Comparison of ENCODE assay signal across 8 mouse cellular contexts in genomic region chr16:10784793-10785370, GRCm38 (mm10). TPM values are rescaled to one million over a fixed set of nuclear protein-coding genes. Genes with fewer than 3 reads are reported as not detected.
A peak's percentile ranks its signal among the peaks of the same experiment; 100 is the strongest.
DNase-seq lines count a peak whose midpoint lies in the region; ATAC-seq and TF ChIP-seq lines count a peak whose summit lies in the region.

No protein-coding gene starts in this region.

- peak in 2 of 3 experiments; percentile 76 to 94; a peak in 5 of 6 replicates for TF ChIP-seq CTCF in MEL (IDR thresholded peaks at IDR 0.05 in 2 of 3, conservative IDR thresholded peaks at IDR 0.05 in 1 of 3; ENCODE audit: control insufficient read depth in 1 of 3, insufficient read depth in 1 of 3, low read depth in 2 of 3, low read length in 3 of 3, poor library complexity in 1 of 3, severe bottlenecking in 1 of 3)
- TF ChIP-seq CTCF in cerebellum, adult 2 months (IDR thresholded peaks at IDR 0.05; ENCODE audit: borderline replicate concordance, insufficient read depth, low read depth, low read length): peak; percentile 65
- peak; percentile 88 for TF ChIP-seq CTCF in forebrain, postnatal 0 days (IDR thresholded peaks at IDR 0.05; ENCODE audit: low read depth)
- peak; percentile 80 for TF ChIP-seq CTCF in lung, embryonic 14.5 days (IDR thresholded peaks at IDR 0.05; ENCODE audit: low read depth)

- peak overlapping the region; percentile 95 to 100 for H3K4me3 ChIP-seq in MEL (ENCODE audit: control insufficient read depth in 1 of 2, insufficient read depth in 1 of 2, low read depth in 2 of 2, low read length in 2 of 2)
- H3K4me3 ChIP-seq in cerebellum, adult 2 months (replicated peaks; ENCODE audit: insufficient read depth, low read depth, low read length): peak overlapping the region; percentile 92
- H3K4me3 ChIP-seq in forebrain, postnatal 0 days (ENCODE audit: low read depth, low read length): peak overlapping the region; percentile 64
- H3K4me3 ChIP-seq in lung, embryonic 14.5 days (ENCODE audit: low read depth, low read length): peak overlapping the region; percentile 70

- no peak overlapping the region for H3K27ac ChIP-seq in MEL (ENCODE audit: control insufficient read depth, low read depth, low read length)
- H3K27ac ChIP-seq in cerebellum, adult 2 months (ENCODE audit: insufficient read depth, low read length): peak overlapping the region; percentile 76; the same call in 1 of the 2 replicates
- peak overlapping the region; percentile 76 for H3K27ac ChIP-seq in forebrain, postnatal 0 days (ENCODE audit: low read depth, low read length)
- peak overlapping the region; percentile 98 for H3K27ac ChIP-seq in lung, embryonic 14.5 days (ENCODE audit: low read depth)

- H3K4me1 ChIP-seq in MEL (ENCODE audit: control insufficient read depth in 1 of 2, insufficient read depth in 2 of 2, low read length in 2 of 2): peaks cover 0 to 3% of the 10 kb centered on the region in 2 experiments; a peak in 1 of 4 replicates
- H3K4me1 ChIP-seq in cerebellum, adult 2 months (ENCODE audit: control insufficient read depth, insufficient read depth, low read length): no peaks in the 10 kb centered on the region
- H3K4me1 ChIP-seq in forebrain, postnatal 0 days (ENCODE audit: insufficient read depth): no peaks in the 10 kb centered on the region
- H3K4me1 ChIP-seq in lung, embryonic 14.5 days (ENCODE audit: insufficient read depth): peaks cover 23% of the 10 kb centered on the region

- H3K9me3 ChIP-seq in MEL (replicated peaks; ENCODE audit: insufficient read depth, low read length): no peaks in the 10 kb centered on the region
- no peaks in the 10 kb centered on the region for H3K9me3 ChIP-seq in forebrain, postnatal 0 days (ENCODE audit: low read length)
- no peaks in the 10 kb centered on the region for H3K9me3 ChIP-seq in lung, embryonic 14.5 days (ENCODE audit: low read depth, low read length)

- H3K79me2 ChIP-seq in MEL (ENCODE audit: control insufficient read depth, insufficient read depth, low read length, poor library complexity): no peaks in the 10 kb centered on the region; the same call in 1 of the 2 replicates

- TF ChIP-seq RAD21 in MEL (IDR thresholded peaks at IDR 0.05; ENCODE audit: low read depth, low read length): peak; percentile 57

- DNase-seq in MEL (ENCODE audit: low read depth, low spot score): peak; percentile 85
- DNase-seq in cerebellum, adult 2 months: peak; percentile 79 to 90
- peak; percentile 92 for DNase-seq in forebrain, postnatal 0 days
- DNase-seq in heart, postnatal 4 days: peak; percentile 97
- peak; percentile 59 to 81 for DNase-seq in layer of hippocampus, adult 8-10 months (ENCODE audit: low spot score in 2 of 2)
- DNase-seq in lung, embryonic 14.5 days: peak; percentile 96
- DNase-seq in thymus, adult 18-20 months: peak; percentile 93 to 94

- H3K36me3 ChIP-seq in MEL (ENCODE audit: control insufficient read depth in 1 of 2, insufficient read depth in 2 of 2, low read length in 2 of 2): no peaks in the 10 kb centered on the region
- H3K36me3 ChIP-seq in forebrain, postnatal 0 days (ENCODE audit: insufficient read depth): no peaks in the 10 kb centered on the region
- H3K36me3 ChIP-seq in lung, embryonic 14.5 days (ENCODE audit: insufficient read depth): no peaks in the 10 kb centered on the region

- peak; percentile 88 for ATAC-seq in forebrain, postnatal 0 days
- ATAC-seq in lung, embryonic 14.5 days (ENCODE audit: insufficient read depth): peak; percentile 86
- ATAC-seq in neutrophil, adult 5-6 weeks (ENCODE audit: extremely low read depth, insufficient number of reproducible peaks, low FRiP score, poor library complexity, severe bottlenecking): peak; percentile 47

- peak overlapping the region; percentile 99 for H3K4me2 ChIP-seq in forebrain, postnatal 0 days (ENCODE audit: low read depth)
- peak overlapping the region; percentile 98 for H3K4me2 ChIP-seq in lung, embryonic 14.5 days

- H3K27me3 ChIP-seq in MEL (ENCODE audit: control insufficient read depth in 1 of 2, insufficient read depth in 2 of 2, low read length in 2 of 2): peaks cover 0 to 4% of the 10 kb centered on the region in 2 experiments; a peak in 2 of 4 replicates
- no peaks in the 10 kb centered on the region for H3K27me3 ChIP-seq in cerebellum, adult 2 months (ENCODE audit: control insufficient read depth, insufficient read depth, low read length)
- peaks cover 5% of the 10 kb centered on the region; the same call in 1 of the 2 replicates for H3K27me3 ChIP-seq in forebrain, postnatal 0 days (ENCODE audit: insufficient read depth, low read length)
- no peaks in the 10 kb centered on the region for H3K27me3 ChIP-seq in lung, embryonic 14.5 days (ENCODE audit: insufficient read depth, low read length)

- no peak for TF ChIP-seq EP300 in MEL (IDR thresholded peaks at IDR 0.05; ENCODE audit: low read depth in 1 of 2, low read length in 2 of 2)

- WGBS in cerebellum, adult 2 months: 2% methylated on average over 46 of the region's 55 CpGs
- 2% methylated on average over 52 of the region's 55 CpGs for WGBS in forebrain, postnatal 0 days
- WGBS in lung, embryonic 14.5 days: under 1% methylated on average over 52 of the region's 55 CpGs

- peak overlapping the region; percentile 65 for H3K9ac ChIP-seq in MEL (ENCODE audit: control insufficient read depth, low read depth, low read length, poor library complexity, severe bottlenecking)
- peak overlapping the region; percentile 62 for H3K9ac ChIP-seq in forebrain, postnatal 0 days
- peak overlapping the region; percentile 85 for H3K9ac ChIP-seq in lung, embryonic 14.5 days

- no peak for TF ChIP-seq POLR2A in MEL (IDR thresholded peaks at IDR 0.05; ENCODE audit: control insufficient read depth in 1 of 2, insufficient read depth in 1 of 2, low read depth in 1 of 2, low read length in 2 of 2, poor library complexity in 1 of 2)
- TF ChIP-seq POLR2A in cerebellum, adult 2 months (IDR thresholded peaks at IDR 0.05; ENCODE audit: borderline replicate concordance, insufficient read depth, low read length): no peak

TF ChIP-seq in MEL, 35 proteins besides CTCF, POLR2A, EP300 and RAD21 (continues in another document):
- TF ChIP-seq ZMIZ1 (IDR thresholded peaks at IDR 0.05; ENCODE audit: low read depth, low read length) (0 out of 2 replicates have a peak, but pooled peaks have one; percentile 19), MYC (IDR thresholded peaks at IDR 0.05; ENCODE audit: low read depth, low read length) (no peak)

RNA-seq across cellular contexts. Expression of gene Socs1, which starts 0.5 kb away (rescaled TPM):
- total RNA-seq in MEL (2012; rRNA removed): 0.07 and 0.12 TPM in 2 replicates
- under 1 TPM in 1 of 2 experiments, not detected in 1; 0.36 TPM for polyA plus RNA-seq in MEL (2012; ENCODE audit: insufficient read depth in 1 of 2, insufficient read length in 2 of 2, low read depth in 1 of 2, low replicate concordance in 2 of 2, missing spikeins in 1 of 2)
- polyA plus RNA-seq in cerebellum, adult 2 months (2012; rRNA removed): 1.1 and 1.3 TPM in 2 replicates
- 1.5 and 4.0 TPM in 2 replicates for total RNA-seq in forebrain, postnatal 0 days (2014; rRNA removed)
- polyA plus RNA-seq in forebrain, postnatal 0 days (2015; fragmentation: Nextera tagmentation; extraction: Ambion mirVana): 2.6 and 2.7 TPM in 2 replicates
- 1 to 10 TPM; 1.6 TPM for total RNA-seq in heart, postnatal 4 days (2021)
- 1 to 10 TPM in 1 of 4 experiments, under 1 TPM in 3; 0.53 to 1.2 (median 0.76) TPM for total RNA-seq in layer of hippocampus, adult 8-10 months (2022)
- 9.1 and 9.3 TPM in 2 replicates for polyA plus RNA-seq in lung, embryonic 14.5 days (2014; fragmentation: Nextera tagmentation; extraction: Ambion mirVana)
- 3.5 and 3.7 TPM in 2 replicates for total RNA-seq in neutrophil, adult 5-6 weeks (2017)

RNA-seq across cellular contexts. Expression of gene Tnp2, which starts 3.6 kb away (rescaled TPM):
- not detected in 2 replicates for total RNA-seq in MEL (2012; rRNA removed)
- polyA plus RNA-seq in MEL (2012; ENCODE audit: insufficient read depth in 1 of 2, insufficient read length in 2 of 2, low read depth in 1 of 2, low replicate concordance in 2 of 2, missing spikeins in 1 of 2): not detected
- not detected in 2 replicates for polyA plus RNA-seq in cerebellum, adult 2 months (2012; rRNA removed)
- total RNA-seq in forebrain, postnatal 0 days (2014; rRNA removed): not detected in 2 replicates
- not detected in 2 replicates for polyA plus RNA-seq in forebrain, postnatal 0 days (2015; fragmentation: Nextera tagmentation; extraction: Ambion mirVana)
- total RNA-seq in heart, postnatal 4 days (2021): not detected
- not detected for total RNA-seq in layer of hippocampus, adult 8-10 months (2022)
- polyA plus RNA-seq in lung, embryonic 14.5 days (2014; fragmentation: Nextera tagmentation; extraction: Ambion mirVana): not detected in 2 replicates
- total RNA-seq in neutrophil, adult 5-6 weeks (2017): not detected in 2 replicates

RNA-seq across cellular contexts. Expression of gene Prm3, which starts 5.8 kb away (rescaled TPM):
- total RNA-seq in MEL (2012; rRNA removed): not detected in 2 replicates
- not detected for polyA plus RNA-seq in MEL (2012; ENCODE audit: insufficient read depth in 1 of 2, insufficient read length in 2 of 2, low read depth in 1 of 2, low replicate concordance in 2 of 2, missing spikeins in 1 of 2)
- not detected in 2 replicates for polyA plus RNA-seq in cerebellum, adult 2 months (2012; rRNA removed)
- not detected in 2 replicates for total RNA-seq in forebrain, postnatal 0 days (2014; rRNA removed)
- polyA plus RNA-seq in forebrain, postnatal 0 days (2015; fragmentation: Nextera tagmentation; extraction: Ambion mirVana): not detected in 2 replicates
- total RNA-seq in heart, postnatal 4 days (2021): not detected
- not detected for total RNA-seq in layer of hippocampus, adult 8-10 months (2022)
- not detected in 2 replicates for polyA plus RNA-seq in lung, embryonic 14.5 days (2014; fragmentation: Nextera tagmentation; extraction: Ambion mirVana)
- total RNA-seq in neutrophil, adult 5-6 weeks (2017): not detected in 2 replicates

RNA-seq across cellular contexts. Expression of gene Prm2, which starts 11.1 kb away (rescaled TPM):
- not detected in 2 replicates for total RNA-seq in MEL (2012; rRNA removed)
- polyA plus RNA-seq in MEL (2012; ENCODE audit: insufficient read depth in 1 of 2, insufficient read length in 2 of 2, low read depth in 1 of 2, low replicate concordance in 2 of 2, missing spikeins in 1 of 2): not detected
- polyA plus RNA-seq in cerebellum, adult 2 months (2012; rRNA removed): not detected in 2 replicates
- total RNA-seq in forebrain, postnatal 0 days (2014; rRNA removed): not detected in 2 replicates
- polyA plus RNA-seq in forebrain, postnatal 0 days (2015; fragmentation: Nextera tagmentation; extraction: Ambion mirVana): not detected in 2 replicates
- not detected for total RNA-seq in heart, postnatal 4 days (2021)
- not detected for total RNA-seq in layer of hippocampus, adult 8-10 months (2022)
- polyA plus RNA-seq in lung, embryonic 14.5 days (2014; fragmentation: Nextera tagmentation; extraction: Ambion mirVana): not detected in 2 replicates
- total RNA-seq in neutrophil, adult 5-6 weeks (2017): not detected in 2 replicates

RNA-seq across cellular contexts. Expression of gene Prm1, which starts 20.8 kb away (rescaled TPM):
- total RNA-seq in MEL (2012; rRNA removed): not detected in 2 replicates
- polyA plus RNA-seq in MEL (2012; ENCODE audit: insufficient read depth in 1 of 2, insufficient read length in 2 of 2, low read depth in 1 of 2, low replicate concordance in 2 of 2, missing spikeins in 1 of 2): not detected
- polyA plus RNA-seq in cerebellum, adult 2 months (2012; rRNA removed): not detected in 2 replicates
- not detected in 2 replicates for total RNA-seq in forebrain, postnatal 0 days (2014; rRNA removed)
- polyA plus RNA-seq in forebrain, postnatal 0 days (2015; fragmentation: Nextera tagmentation; extraction: Ambion mirVana): not detected in 2 replicates
- total RNA-seq in heart, postnatal 4 days (2021): not detected
- not detected for total RNA-seq in layer of hippocampus, adult 8-10 months (2022)
- not detected in 2 replicates for polyA plus RNA-seq in lung, embryonic 14.5 days (2014; fragmentation: Nextera tagmentation; extraction: Ambion mirVana)
- total RNA-seq in neutrophil, adult 5-6 weeks (2017): not detected in 2 replicates
